Mouse (Mus musculus): ENCODE measurements around the gene Hmgb2.
"Not testable (repeated sequence)": the region's sequence is repeated elsewhere in the genome, so short reads cannot be mapped to it uniquely, and the experiment has no call there.

Hmgb2 gene

GRCm38 (mm10) chr8:57511316-57512118 lies at the start of gene Hmgb2:
Gene Hmgb2, plus strand, starts transcription at chr8:57511907.
- CTCF ChIA-PET = interaction anchor here (0.6 kb wide), 1 partner anchor 137 kb away, joined by 5 read pairs; no protein-coding TSS in a partner anchor

DNA sequence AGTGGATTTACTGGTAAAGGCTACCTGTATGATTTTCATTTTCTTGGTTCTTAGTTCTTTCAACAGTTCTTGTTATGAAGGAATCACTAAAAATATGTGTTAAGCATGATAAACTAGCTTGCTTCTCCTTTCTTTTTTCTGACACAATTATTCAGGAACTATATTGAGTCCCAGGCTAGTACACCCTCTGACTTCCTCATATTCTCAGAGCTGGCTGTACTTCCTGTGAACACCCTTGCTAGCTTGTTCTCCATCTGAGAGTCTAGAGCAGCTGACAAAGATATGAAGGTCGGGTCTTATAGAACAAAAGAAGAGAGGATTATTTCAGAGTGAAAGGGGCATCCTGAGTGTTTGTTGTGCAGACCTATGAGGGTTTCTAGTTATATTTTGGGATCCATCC lies 48.9 kb upstream of the Hmgb2 start:
- CTCF ChIA-PET = no interaction called here

DNA sequence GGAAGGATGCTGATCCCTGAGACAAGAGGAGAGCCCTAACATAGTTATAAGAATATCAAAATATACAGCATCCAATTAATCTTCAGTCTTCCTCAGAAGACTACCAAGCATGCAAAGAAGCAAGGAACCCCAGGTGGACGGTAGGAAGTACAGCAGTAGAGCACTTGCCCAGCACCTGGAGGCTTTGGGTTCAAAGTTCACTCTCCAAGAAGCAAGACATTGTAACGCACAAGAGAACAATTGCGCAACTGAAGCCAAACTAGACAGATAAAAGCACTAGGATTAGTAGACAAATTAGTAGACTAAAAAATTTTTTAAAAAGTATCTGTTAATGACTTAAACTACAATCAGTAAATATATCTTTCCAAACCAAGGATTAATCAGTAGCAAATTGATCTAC lies 48.0 kb upstream of the Hmgb2 start:
- CTCF ChIA-PET = no interaction called here

- CTCF ChIA-PET = no interaction called here
Observed at GRCm38 (mm10) chr8:57468624-57469023, 43.1 kb upstream of the Hmgb2 start.

DNA sequence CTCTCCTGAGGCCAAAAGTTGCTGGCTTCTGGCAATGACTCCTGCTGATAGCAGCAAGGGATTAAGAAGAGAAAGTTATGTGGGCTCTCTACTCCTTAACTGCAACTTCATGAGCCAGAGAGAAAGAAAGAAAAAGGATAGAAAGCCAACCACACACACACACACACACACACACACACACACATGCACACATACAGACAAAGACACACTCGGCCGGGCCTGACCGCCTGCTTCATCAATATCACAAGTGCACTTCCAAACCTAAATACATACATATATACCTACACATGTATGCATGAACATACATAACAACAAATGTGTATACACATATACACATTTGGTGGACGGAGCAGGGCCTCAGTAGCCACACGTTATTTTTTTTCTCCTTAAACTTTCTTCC lies 40.8 kb upstream of the Hmgb2 start:
- CTCF ChIA-PET = no interaction called here

GRCm38 (mm10) chr8:57473751-57474150 lies 38.0 kb upstream of the Hmgb2 start:
- CTCF ChIA-PET = no interaction called here

DNA sequence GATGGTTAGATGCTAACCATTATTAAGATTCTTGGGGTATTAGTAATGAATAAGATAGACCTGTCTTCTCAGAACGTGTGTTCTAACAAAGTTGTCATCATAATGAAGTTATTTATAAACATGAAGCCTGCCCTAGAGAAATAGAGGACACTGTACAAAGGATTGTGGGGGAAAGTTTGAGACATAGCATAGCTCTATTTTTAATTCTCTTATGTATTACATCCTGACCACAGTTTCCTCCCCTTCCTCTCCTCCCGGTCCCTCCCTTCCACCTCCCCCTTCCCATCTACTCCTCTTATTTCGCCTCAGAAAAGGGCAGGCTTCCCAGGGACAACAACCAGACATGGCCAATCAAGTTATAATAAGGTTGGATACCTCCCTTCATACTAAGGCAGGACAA lies 33.3 kb upstream of the Hmgb2 start:
- CTCF ChIA-PET = no interaction called here

DNA sequence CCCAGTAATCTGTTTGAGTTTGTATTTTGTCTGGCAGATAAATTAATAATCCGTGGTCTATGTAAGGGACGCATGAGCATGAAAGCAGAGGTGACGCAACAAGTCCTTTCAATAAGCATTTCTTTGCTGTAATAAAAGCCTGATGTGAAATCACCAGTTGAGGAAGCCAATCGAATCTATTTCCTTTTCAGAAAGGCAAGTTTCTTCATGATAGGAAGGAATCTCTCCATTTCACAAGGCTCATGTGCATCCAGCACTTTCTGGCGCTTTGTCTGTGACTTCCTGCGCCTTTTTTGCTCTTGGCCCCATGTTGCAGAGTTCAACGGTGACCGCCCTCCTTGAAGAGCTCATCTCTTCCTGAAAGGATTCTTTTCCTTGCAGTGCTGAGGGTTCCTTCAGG lies 32.0 kb upstream of the Hmgb2 start:
- CTCF ChIA-PET = no interaction called here

- CTCF ChIA-PET = no interaction called here
Observed at GRCm38 (mm10) chr8:57480606-57481005, 31.1 kb upstream of the Hmgb2 start.

GRCm38 (mm10) chr8:57486491-57487440 lies 24.9 kb upstream of the Hmgb2 start:
- CTCF ChIA-PET = interaction anchor here (1.4 kb wide), 1 partner anchor 60 kb away, joined by 3 read pairs; no protein-coding TSS in a partner anchor

DNA sequence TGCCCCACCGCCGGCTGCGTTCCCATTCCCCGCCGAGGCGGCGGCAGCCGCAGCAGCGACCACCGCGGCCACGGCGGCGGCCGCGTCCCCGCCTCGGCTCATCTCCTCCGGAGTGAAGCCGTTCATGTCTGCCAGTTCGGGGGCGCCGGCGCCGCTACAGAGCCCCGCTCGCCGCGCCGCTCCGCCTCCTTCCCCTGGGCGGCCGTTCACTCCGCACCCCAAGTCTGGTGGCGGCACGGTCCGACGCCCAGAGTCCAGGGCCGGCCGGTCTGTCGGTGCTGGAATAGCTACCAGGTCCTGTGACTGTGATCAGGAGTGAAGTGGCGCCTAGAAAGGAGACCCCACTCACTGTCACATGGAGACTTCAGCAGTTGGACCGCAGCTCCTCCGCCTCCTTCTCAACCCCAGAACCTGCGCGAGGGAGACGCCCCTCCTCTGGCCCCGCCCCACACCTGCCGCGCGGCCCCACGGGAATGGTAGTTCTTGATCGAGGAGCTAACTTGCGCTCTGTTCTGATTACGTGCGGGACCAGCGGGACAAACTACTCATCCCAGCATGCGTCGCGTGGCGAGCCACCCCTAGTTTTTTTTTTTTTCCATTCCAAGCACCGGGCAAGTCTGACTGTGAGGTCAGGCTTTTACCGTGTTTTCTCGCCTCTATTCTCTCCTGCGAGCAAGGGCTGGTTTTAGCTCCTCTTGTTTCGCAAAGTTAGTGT lies 24.1 kb upstream of the Hmgb2 start, which contains the start of gene Sap30:
Sap30 (minus strand) TSS at position 420 of the 715 bp plus-strand sequence.
- CTCF ChIA-PET = interaction anchor here (0.6 to 1.4 kb wide), 2 partner anchors 53 to 61 kb away, joined by 3 to 6 read pairs; no protein-coding TSS in a partner anchor

- CTCF ChIA-PET = interaction anchor here (0.5 to 1.4 kb wide), 2 partner anchors 9 to 62 kb away, joined by 3 to 12 read pairs; no protein-coding TSS in a partner anchor
Observed at GRCm38 (mm10) chr8:57488312-57488765, 23.4 kb upstream of the Hmgb2 start.

- CTCF ChIA-PET = no interaction called here
Observed at GRCm38 (mm10) chr8:57489366-57489765, 22.3 kb upstream of the Hmgb2 start.

- CTCF ChIA-PET = no interaction called here
Observed at GRCm38 (mm10) chr8:57489896-57490295, 21.8 kb upstream of the Hmgb2 start.

DNA sequence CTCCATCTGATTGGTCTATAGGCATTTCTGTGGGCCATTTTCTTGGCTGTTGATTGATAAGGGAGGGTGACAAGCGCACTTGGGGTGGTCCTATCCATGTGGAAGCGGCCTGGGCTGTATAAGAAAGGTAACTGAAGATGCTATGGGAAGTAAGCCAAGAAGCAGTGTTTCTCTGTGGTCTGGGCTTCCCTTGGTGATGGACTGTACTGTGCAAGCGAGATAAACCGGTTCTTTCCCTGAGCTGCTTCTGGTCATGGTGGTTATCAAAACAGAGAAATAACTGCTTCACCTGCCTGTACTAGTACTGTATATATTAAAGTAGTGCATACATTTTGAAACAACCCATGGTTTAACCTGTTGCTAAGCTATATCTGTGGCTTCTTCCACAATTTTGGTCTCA lies 19.8 kb upstream of the Hmgb2 start:
- CTCF ChIA-PET = no interaction called here

GRCm38 (mm10) chr8:57498494-57498846 lies 13.2 kb upstream of the Hmgb2 start:
- CTCF ChIA-PET = no interaction called here

GRCm38 (mm10) chr8:57498847-57499511 lies 12.7 kb upstream of the Hmgb2 start:
- CTCF ChIA-PET = no interaction called here

DNA sequence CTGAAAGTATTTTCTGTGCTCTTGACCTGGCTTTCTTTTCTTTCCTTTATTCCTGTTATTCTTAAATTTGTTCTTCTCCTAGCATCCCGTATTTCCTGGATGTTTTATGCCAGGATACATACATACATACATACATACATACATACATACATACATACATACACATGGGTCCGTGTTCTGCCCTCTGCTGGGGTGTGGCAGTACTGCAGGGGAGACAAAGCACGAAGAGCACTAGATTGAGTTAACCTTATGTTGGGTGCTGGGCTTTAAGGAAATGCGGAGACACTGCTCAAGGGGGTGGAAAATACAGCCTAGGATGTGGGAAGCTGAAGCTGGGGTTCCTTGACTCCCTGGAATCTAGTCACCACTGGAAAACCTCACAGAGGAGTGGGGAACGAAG lies 8.1 kb upstream of the Hmgb2 start:
- CTCF ChIA-PET = interaction anchor here (0.6 kb wide), 1 partner anchor 18 kb away, joined by 3 read pairs; no protein-coding TSS in a partner anchor

GRCm38 (mm10) chr8:57505500-57505899 lies 6.2 kb upstream of the Hmgb2 start:
- CTCF ChIA-PET = not testable (repeated sequence)

- CTCF ChIA-PET = no interaction called here
Observed at GRCm38 (mm10) chr8:57507556-57508063, 4.1 kb upstream of the Hmgb2 start.

GRCm38 (mm10) chr8:57508657-57509056 lies 3.0 kb upstream of the Hmgb2 start:
- CTCF ChIA-PET = no interaction called here

Measured in spleen, embryonic (tissue).